Mouse (Mus musculus): Measurements from ENCODE around the gene Lman1l. TPM values are rescaled to one million over a fixed set of nuclear protein-coding genes. Genes with fewer than 3 reads are reported as not detected.

Gene Lman1l
- polyA plus RNA-seq, 2 experiments, result not detected

DNA sequence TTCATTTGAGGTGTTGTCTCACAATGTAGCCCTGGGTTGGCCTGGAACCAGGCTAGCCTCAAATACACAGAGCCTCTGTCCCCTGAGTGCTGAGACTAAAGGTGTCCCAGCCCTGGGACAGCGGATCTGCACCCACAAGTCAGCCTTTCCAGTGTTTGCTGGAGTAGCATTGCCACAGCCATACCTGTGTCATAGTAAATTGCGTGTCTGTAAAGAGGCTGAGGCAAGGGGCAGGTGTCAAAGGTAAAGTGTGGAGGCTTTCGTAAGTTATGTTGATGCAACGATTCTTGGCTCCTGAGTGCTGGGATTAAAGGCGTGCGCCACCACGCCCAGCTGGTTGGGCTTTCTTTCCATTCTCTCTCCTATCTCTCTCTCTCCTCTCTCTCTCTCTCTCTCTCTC, 44.0 kb upstream of the Lman1l start:
- ATAC-seq (ENCODE audit: low FRiP score, low read depth) (no peak), DNase-seq (ENCODE audit: low spot score) (no peak)
- no peaks in the 10 kb centered on the region for H3K4me1 ChIP-seq (ENCODE audit: control insufficient read depth, insufficient read depth, low read length)
- no peak overlapping the region for H3K4me2 ChIP-seq (replicated peaks; ENCODE audit: low read depth, low read length, severe bottlenecking)
- no peak overlapping the region for H3K4me3 ChIP-seq (replicated peaks; ENCODE audit: low read length)
- 56% methylated on average over 7 of the region's 7 CpGs for WGBS
- no peaks in the 10 kb centered on the region for H3K9me3 ChIP-seq (ENCODE audit: control insufficient read depth, low read length)
- TF ChIP-seq POLR2A (IDR thresholded peaks at IDR 0.05; ENCODE audit: borderline replicate concordance, extremely low read depth, insufficient read depth, insufficient read length), result no peak
- H3K27ac ChIP-seq (replicated peaks; ENCODE audit: low read depth, low read length), result no peak overlapping the region
- H3K9ac ChIP-seq (ENCODE audit: low read depth, low read length, severe bottlenecking), result no peak overlapping the region
- H3K36me3 ChIP-seq (ENCODE audit: control insufficient read depth, insufficient read depth, low read length), result no peaks in the 10 kb centered on the region
- no peaks in the 10 kb centered on the region for H3K27me3 ChIP-seq (ENCODE audit: control insufficient read depth, insufficient read depth, low read length)

DNA sequence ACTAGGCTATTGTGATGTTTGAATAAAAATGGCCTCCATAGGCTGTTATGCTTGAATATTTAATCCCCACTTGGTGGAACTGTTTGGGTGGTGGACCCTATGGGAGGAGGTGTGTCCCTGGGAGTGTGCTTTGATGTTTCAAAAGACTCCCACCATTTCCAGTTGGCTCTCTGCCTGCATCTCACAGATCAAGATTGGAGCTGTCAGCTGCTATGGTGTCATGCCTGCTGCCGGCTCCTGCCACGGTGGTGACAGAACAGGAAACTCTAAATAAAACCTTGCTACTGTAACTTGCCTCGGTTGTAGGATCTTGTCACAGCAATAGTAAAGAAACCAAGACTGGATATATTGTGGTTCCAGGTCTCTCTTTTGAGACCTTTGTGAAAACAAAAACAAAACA, 41.0 kb upstream of the Lman1l start:
- TF ChIP-seq POLR2A (IDR thresholded peaks at IDR 0.05; ENCODE audit: borderline replicate concordance, extremely low read depth, insufficient read depth, insufficient read length), result no peak
- H3K36me3 ChIP-seq (ENCODE audit: control insufficient read depth, insufficient read depth, low read length), result no peaks in the 10 kb centered on the region
- ATAC-seq (ENCODE audit: low FRiP score, low read depth) (no peak), DNase-seq (ENCODE audit: low spot score) (no peak)
- H3K4me3 ChIP-seq (replicated peaks; ENCODE audit: low read length), result no peak overlapping the region
- WGBS, result 62% methylated on average over 3 of the region's 3 CpGs
- no peaks in the 10 kb centered on the region for H3K4me1 ChIP-seq (ENCODE audit: control insufficient read depth, insufficient read depth, low read length)
- H3K9me3 ChIP-seq (ENCODE audit: control insufficient read depth, low read length), result no peaks in the 10 kb centered on the region
- no peak overlapping the region for H3K27ac ChIP-seq (replicated peaks; ENCODE audit: low read depth, low read length)
- no peak overlapping the region for H3K9ac ChIP-seq (ENCODE audit: low read depth, low read length, severe bottlenecking)
- no peaks in the 10 kb centered on the region for H3K27me3 ChIP-seq (ENCODE audit: control insufficient read depth, insufficient read depth, low read length)
- no peak overlapping the region for H3K4me2 ChIP-seq (replicated peaks; ENCODE audit: low read depth, low read length, severe bottlenecking)

- 72% methylated on average over 6 of the region's 6 CpGs for WGBS
- no peaks in the 10 kb centered on the region for H3K36me3 ChIP-seq (ENCODE audit: control insufficient read depth, insufficient read depth, low read length)
Observed at GRCm38 (mm10) chr9:57660501-57660900, 39.9 kb upstream of the Lman1l start.

GRCm38 (mm10) chr9:57659774-57660173, 39.2 kb upstream of the Lman1l start:
- Histone ChIP-seq H3K9me3 (ENCODE audit: control insufficient read depth, low read length) (no peaks in the 10 kb centered on the region), H3K4me2 (replicated peaks; ENCODE audit: low read depth, low read length, severe bottlenecking) (no peak overlapping the region), H3K4me1 (ENCODE audit: control insufficient read depth, insufficient read depth, low read length) (peaks cover 2% of the 10 kb centered on the region; the same call in 1 of the 2 replicates), H3K27ac (replicated peaks; ENCODE audit: low read depth, low read length) (no peak overlapping the region), H3K9ac (ENCODE audit: low read depth, low read length, severe bottlenecking) (no peak overlapping the region), H3K27me3 (ENCODE audit: control insufficient read depth, insufficient read depth, low read length) (no peaks in the 10 kb centered on the region), H3K36me3 (ENCODE audit: control insufficient read depth, insufficient read depth, low read length) (no peaks in the 10 kb centered on the region), H3K4me3 (replicated peaks; ENCODE audit: low read length) (no peak overlapping the region)
- WGBS, result 19% methylated on average over 4 of the region's 4 CpGs
- DNase-seq (ENCODE audit: low spot score) (peak; percentile 77), ATAC-seq (ENCODE audit: low FRiP score, low read depth) (peak; percentile 42; the same call in 1 of the 2 replicates)
- TF ChIP-seq POLR2A (IDR thresholded peaks at IDR 0.05; ENCODE audit: borderline replicate concordance, extremely low read depth, insufficient read depth, insufficient read length), result no peak

More at GRCm38 (mm10) chr9:57660501-57660900, 39.9 kb upstream of the Lman1l start:
- H3K4me1 ChIP-seq (ENCODE audit: control insufficient read depth, insufficient read depth, low read length), result peaks cover 2% of the 10 kb centered on the region; the same call in 1 of the 2 replicates
- no peaks in the 10 kb centered on the region for H3K27me3 ChIP-seq (ENCODE audit: control insufficient read depth, insufficient read depth, low read length)
- no peak overlapping the region for H3K27ac ChIP-seq (replicated peaks; ENCODE audit: low read depth, low read length)
- ATAC-seq (ENCODE audit: low FRiP score, low read depth) (no peak), DNase-seq (ENCODE audit: low spot score) (no peak)
- H3K4me3 ChIP-seq (replicated peaks; ENCODE audit: low read length), result no peak overlapping the region
- no peak overlapping the region for H3K4me2 ChIP-seq (replicated peaks; ENCODE audit: low read depth, low read length, severe bottlenecking)
- H3K9me3 ChIP-seq (ENCODE audit: control insufficient read depth, low read length), result no peaks in the 10 kb centered on the region
- TF ChIP-seq POLR2A (IDR thresholded peaks at IDR 0.05; ENCODE audit: borderline replicate concordance, extremely low read depth, insufficient read depth, insufficient read length), result no peak
- H3K9ac ChIP-seq (ENCODE audit: low read depth, low read length, severe bottlenecking), result no peak overlapping the region

DNA sequence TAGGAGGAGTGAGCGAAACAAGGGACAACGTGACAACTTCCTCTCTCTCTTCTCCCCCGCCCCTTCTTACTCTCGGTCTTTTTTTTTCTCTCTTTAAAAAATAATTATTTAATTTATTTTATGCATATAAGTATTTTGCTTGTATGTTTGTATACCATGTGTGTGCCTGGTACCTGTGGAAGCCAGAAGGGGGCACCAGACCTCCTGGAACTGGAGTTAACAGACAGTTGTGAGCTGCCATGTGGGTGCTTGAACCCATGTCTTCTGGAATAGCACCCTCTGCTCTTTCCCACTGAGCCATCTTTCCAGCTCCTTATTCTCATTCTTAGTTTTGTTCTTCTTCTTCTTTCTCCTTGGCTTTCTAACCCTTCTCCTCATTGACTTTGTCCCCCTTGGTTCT, 38.4 kb upstream of the Lman1l start:
- WGBS, result 84% methylated on average over 4 of the region's 4 CpGs
- Histone ChIP-seq H3K27ac (replicated peaks; ENCODE audit: low read depth, low read length) (no peak overlapping the region), H3K9me3 (ENCODE audit: control insufficient read depth, low read length) (no peaks in the 10 kb centered on the region), H3K4me3 (replicated peaks; ENCODE audit: low read length) (no peak overlapping the region), H3K36me3 (ENCODE audit: control insufficient read depth, insufficient read depth, low read length) (no peaks in the 10 kb centered on the region), H3K4me1 (ENCODE audit: control insufficient read depth, insufficient read depth, low read length) (peaks cover 2% of the 10 kb centered on the region; the same call in 1 of the 2 replicates), H3K4me2 (replicated peaks; ENCODE audit: low read depth, low read length, severe bottlenecking) (no peak overlapping the region), H3K27me3 (ENCODE audit: control insufficient read depth, insufficient read depth, low read length) (no peaks in the 10 kb centered on the region), H3K9ac (ENCODE audit: low read depth, low read length, severe bottlenecking) (no peak overlapping the region)
- no peak for TF ChIP-seq POLR2A (IDR thresholded peaks at IDR 0.05; ENCODE audit: borderline replicate concordance, extremely low read depth, insufficient read depth, insufficient read length)
- no peak for ATAC-seq (ENCODE audit: low FRiP score, low read depth)
- no peak for DNase-seq (ENCODE audit: low spot score)

DNA sequence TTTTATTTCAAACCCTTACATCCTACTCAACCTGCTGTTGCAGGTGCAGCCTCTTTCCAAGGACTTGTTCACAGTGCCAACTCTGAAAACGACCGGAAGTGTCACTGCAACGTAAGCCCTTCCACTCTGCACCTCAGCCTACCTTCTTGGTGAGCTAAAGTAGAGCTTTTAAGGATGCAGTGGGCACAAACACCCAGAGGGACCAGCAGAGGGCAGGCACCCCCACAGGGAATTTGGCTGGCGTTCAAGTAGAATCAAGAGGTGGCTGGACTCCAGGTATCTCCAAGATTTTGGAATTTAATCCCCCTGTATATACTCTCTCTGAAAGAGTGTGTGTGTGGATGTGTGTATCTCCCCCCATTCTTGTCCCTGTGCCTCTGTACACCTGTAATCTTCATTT, 37.3 kb upstream of the Lman1l start:
- no peak for DNase-seq (ENCODE audit: low spot score)
- no peak overlapping the region for H3K4me3 ChIP-seq (replicated peaks; ENCODE audit: low read length)
- H3K27ac ChIP-seq (replicated peaks; ENCODE audit: low read depth, low read length), result no peak overlapping the region
- H3K4me2 ChIP-seq (replicated peaks; ENCODE audit: low read depth, low read length, severe bottlenecking), result no peak overlapping the region
- no peak for TF ChIP-seq POLR2A (IDR thresholded peaks at IDR 0.05; ENCODE audit: borderline replicate concordance, extremely low read depth, insufficient read depth, insufficient read length)
- peaks cover 2% of the 10 kb centered on the region; the same call in 1 of the 2 replicates for H3K4me1 ChIP-seq (ENCODE audit: control insufficient read depth, insufficient read depth, low read length)
- no peaks in the 10 kb centered on the region for H3K9me3 ChIP-seq (ENCODE audit: control insufficient read depth, low read length)
- H3K9ac ChIP-seq (ENCODE audit: low read depth, low read length, severe bottlenecking), result no peak overlapping the region
- no peak for ATAC-seq (ENCODE audit: low FRiP score, low read depth)
- no peaks in the 10 kb centered on the region for H3K36me3 ChIP-seq (ENCODE audit: control insufficient read depth, insufficient read depth, low read length)
- whole genome bisulfite sequencing, result 60% methylated on average over 4 of the region's 4 CpGs
- no peaks in the 10 kb centered on the region for H3K27me3 ChIP-seq (ENCODE audit: control insufficient read depth, insufficient read depth, low read length)
